Mouse (Mus musculus) gastrocnemius, postnatal 4 days (tissue): ENCODE results near the gene Plcxd1. TPM values are rescaled to one million over a fixed set of nuclear protein-coding genes. Genes with fewer than 3 reads are reported as not detected.
"Not testable (repeated sequence)": the region's sequence is repeated elsewhere in the genome, so short reads cannot be mapped to it uniquely, and the experiment has no call there.

Source experiments
- DNase-seq, 2 experiments: peaks; one replicate each; pipeline ENCODE4 v3.0.0; 2021 to 2022; ENCODE audit warnings: low spot score in 2 of 2, mixed read lengths in 2 of 2
- total RNA-seq, 2 experiments: library from RNA; stranded (reverse); gene quantifications; 2 replicates each; pipeline ENCODE4 v1.2.3; 2021

Gene Plcxd1
- total RNA-seq, 2 experiments from 2014 or later: not detected

DNA sequence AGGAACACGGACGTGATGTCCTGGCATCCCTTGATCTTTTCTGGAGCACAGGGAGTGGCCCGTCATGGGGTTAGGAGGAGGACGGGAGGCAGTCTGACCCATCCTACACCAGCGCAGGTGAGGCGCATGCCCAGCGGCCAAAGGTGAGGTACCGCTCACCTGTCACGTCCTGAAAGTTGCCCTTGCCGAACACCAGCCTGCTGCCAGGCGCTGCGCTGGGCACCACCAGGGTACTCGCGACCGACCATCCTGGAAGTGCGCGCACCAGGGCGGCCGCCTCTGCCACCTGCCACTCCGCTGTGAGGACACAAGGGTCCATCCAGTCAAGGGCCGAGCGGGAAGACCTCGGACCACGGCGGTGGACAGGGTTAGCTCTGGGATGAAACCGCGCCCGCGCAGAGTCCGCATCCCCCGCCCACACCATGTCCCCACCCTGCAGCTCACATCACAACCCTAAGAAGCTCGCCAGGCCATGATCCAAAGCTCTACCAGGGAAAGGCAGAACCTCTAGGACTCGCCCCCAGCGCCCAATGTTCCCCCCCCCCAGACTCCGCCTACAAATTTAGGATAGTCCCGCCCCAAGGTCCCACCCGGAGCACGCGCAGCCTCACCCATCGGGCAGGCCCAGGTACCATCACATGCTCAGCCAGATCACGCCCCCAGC is 7.3 kb downstream of the Plcxd1 start:
- DNase-seq: peak; percentile 27 to 57

DNA sequence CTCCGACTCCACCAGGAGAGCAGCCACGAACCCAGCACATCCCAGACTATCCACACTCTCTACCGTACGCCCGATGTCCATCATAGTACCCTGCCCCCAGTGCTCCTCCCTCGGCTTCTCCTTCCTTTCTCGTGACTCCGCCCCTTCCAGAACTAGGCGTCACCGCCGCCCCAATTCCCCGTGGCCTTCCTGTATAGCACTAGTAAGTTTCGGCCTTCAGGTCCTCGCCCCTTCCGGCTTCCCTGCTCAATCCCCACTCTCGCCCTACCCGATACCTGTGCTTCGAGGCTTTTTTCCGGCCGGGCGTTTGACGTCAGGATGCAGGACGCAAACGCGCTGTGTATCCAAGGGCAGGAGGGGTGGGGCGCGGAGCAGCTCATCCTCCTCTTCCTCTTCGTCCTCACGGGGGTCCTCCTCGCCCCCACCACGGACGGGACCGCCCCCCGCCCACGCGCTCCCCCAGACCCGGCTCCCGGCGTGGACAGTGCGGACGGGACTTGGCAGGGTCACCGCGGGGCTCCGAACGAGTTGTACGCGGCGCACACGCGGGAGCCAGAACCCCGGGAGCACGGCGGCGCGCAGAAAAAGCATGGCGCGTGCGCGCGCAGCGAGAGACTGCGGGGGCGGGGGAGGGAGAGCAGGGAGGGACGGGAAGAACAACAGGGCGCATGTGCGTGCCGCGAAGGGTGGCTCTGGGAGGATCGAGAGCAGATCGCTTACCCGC is 8.0 kb downstream of the Plcxd1 start, which contains the start of gene Gtpbp6:
Gene Gtpbp6 (minus strand): TSS at position 617 of the 724 bp plus-strand sequence.
- peak; percentile 91 to 97 for DNase-seq

DNA sequence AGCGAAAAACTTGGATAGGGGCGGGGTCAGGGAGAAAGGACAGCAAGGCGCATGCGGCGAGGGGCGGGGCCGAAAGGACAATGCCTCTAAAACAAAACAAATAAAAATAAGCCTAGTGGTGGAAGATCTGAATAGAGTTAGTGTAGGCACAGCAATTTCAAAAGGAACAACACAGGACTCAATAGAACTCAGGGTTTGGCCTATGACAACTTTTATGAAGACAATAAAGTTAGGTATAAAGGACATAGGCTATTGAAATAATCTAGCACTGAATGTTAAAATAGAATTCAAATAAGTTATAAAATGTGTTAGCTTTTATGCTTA is 8.5 kb downstream of the Plcxd1 start:
- DNase-seq: no peak

DNA sequence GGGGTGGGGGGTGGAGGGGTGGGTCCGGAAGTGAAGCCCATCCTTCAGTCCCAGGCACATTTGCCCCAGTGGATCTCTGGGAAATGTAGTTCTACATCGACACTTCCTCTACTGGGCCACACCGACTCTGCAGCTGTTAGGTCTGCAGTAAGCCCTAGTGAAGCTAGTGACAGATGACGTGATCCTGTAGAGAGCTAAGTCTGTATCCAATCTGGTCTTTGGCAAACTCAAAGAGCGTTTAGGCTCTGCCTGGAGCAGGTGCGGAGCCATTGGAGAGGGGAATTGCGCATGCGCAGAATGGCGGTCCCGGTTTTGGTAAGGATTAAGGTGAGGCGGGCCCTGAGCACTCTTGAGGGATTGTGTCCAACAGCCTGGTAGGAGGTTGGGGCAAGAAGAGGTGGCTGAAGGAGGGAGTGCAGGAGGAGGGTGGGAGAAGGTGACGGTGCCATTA is 10.2 kb downstream of the Plcxd1 start, which contains the start of gene Zfp605:
Gene Zfp605 (plus strand): TSS at position 102 of the 451 bp plus-strand sequence.
- DNase-seq: peak; percentile 76 to 88

DNA sequence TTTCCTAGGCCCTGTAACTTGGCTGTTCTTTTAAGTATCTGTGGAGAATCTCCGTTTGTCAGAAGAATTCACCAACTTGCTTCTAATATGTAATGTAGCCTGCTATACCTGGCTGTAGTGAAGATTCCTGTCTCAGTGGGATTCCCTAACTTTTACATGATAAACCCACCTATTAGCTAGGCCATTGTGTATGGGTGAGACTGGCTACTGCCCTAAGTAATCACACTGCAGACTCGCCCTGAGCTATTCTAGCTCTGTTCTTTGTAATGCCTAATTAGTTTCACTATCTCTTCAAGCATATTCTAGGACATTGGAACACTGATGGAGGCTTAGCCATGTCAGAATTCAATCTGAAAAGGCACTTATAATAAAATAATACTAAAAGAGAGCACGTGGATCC is 22.6 kb downstream of the Plcxd1 start:
- DNase-seq: not testable (repeated sequence)

DNA sequence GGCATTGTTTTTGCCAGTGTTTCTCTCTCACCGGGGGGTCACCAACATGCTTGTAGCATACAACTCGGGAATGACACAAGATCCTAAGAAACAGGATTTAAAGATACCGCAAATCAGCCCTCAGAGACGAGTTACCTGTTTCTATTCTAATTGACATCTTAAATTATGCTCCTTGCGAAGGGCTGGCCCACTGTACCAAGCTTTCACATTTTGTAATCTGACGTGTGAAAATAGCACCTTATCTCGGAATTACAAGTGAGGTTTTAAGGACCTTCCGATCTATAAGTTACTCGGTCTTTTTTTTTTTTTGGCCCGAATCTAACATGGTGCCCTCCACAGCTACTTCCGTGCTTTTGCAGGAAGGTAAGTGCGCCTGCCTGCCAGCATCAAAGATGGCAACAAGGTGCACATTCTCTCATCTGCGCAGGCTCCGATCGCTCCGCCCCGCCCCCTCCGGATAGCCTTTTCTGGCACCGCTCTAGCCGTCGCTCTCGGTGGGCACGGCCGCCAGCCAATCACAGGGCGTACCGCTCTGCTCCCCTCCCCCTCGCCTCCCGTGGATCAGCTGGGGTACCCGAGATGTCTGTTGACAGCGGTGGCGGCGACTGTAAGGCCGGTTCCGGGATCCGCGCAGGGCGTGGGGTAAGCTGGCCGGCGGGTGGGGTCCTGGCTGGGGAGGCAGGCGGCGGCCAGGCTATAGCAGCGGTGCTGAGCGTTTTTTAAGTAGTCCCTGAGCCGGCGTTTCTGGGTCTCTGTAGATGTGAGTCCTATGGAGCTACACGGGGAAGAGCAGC is 35.7 kb downstream of the Plcxd1 start, which contains the start of gene Chfr:
Gene Chfr (plus strand): TSS at position 550 of the 794 bp plus-strand sequence.
- peak; percentile 95 to 98 for DNase-seq

DNA sequence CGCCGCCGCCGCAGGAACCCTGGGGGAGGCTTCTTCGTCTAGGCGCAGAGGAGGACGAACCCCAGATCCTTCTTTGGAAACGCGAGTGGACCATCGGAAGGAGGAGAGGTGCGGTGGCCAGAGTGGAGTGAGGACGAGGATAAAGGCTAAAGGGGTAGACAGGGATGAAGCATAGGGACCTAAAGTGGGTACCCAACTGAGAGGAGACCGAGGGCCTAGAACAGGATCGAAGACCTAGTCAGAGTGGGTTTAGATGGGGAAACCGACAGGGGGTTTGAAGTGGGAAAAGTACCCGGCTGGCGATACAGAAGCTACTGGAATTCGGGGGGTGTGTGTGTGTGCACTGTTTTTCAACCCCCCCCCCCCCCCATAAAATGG is 36.3 kb downstream of the Plcxd1 start:
- DNase-seq: no peak

DNA sequence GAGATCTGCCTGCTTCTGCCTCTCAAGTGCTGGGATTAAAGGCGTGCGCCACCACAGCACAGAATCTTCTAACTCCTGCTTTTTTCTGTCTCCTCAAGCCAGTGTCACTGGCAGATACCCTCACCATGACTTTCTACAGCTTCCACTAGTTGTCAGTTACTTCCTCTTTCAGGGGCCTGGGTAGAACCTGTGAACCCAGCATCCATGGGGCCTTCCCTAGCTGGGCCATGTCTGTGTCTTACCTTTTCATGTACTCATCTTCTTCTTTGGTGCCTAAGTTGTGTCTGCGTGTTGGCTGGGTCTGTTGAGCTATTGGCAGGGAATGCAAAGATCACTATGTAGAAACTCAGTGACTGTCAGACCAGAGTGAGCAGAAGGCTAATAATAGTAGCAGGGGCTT is 38.0 kb downstream of the Plcxd1 start:
- no peak for DNase-seq

DNA sequence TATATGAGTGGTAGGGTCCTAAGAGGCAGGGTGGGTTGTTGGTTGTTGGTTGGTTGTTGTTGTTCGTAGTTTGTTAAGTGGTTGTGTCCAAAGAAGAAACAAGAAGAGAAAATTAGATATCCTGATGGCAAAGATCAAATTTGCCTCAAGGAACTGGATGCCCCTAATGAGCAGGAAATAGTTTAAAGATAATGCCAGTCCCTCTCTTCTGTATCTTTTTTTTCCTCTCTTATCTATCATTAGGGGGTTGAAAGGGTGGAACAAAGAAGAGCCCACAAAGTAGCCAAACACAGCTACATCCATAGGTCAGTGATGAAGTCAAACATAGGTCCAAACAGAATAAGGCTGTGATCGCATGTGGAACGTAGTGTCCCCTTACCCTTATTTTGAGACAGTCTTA is 39.6 kb downstream of the Plcxd1 start:
- DNase-seq: no peak

DNA sequence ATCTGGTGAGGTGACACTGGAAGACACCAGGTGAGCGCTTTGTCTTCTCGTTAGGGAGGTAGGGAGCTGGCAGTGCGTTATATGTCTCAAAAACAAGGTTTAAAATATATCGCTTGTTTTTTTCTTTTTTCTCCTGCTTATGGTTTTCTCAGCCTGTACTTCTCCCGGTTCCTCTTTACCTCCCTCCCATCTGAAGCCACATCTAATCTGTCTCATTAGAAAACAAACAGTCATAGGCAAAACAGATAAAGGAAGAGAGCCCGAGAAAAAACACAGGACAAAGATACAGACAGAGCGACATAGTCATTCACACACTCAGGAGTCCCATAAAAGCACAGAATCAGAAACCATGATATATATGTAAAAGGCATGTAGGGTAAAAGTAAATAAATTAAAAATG is 40.7 kb downstream of the Plcxd1 start:
- no peak for DNase-seq

DNA sequence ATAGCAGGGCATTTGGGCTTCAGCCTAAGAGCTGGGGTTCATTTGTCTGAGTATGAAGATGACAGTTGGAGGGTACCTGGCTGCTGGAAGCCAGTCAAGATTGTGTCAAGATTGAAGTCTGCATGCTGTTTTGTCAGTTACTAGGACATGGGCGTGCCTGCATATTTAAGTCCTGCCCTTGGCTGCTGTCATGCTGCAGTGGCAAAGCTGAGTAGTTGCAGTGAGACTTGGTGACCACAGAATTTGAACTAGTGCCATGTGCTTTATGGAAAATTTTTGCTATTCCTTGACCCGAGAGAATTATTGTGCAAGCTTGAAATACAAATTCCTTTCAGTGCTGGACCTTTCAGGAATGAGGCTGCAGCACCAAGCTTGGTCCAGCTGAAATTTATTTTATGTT is 42.5 kb downstream of the Plcxd1 start:
- peak in 1 of 2 experiments; percentile 14 for DNase-seq

DNA sequence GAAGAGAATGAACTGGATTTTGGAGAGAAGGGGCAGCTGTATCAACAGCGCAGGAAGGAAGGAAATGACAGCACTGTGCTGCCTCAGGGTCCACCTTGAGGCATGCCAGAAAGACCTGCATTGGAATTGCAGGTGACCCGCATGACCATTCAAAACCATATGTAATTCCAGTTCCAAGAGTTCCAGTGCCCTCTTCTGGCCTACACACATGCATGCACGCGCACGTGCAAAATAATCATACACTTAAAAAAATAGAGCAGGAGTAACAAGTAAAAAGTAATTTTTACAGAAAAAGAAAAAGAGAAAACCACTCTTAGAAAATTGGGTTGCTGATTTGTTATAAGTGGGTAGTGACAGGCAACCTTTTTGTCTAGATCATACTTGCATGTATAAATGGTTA is 43.2 kb downstream of the Plcxd1 start:
- DNase-seq: no peak

Other genes starting within 250 kb of the Plcxd1 start
- gene Gm15446, start 176.6 kb upstream of the Plcxd1 start, total RNA-seq: 1 to 10 TPM; 6.1 to 6.3 TPM
- gene Zfp932, start 103.4 kb upstream of the Plcxd1 start, total RNA-seq: 10 to 100 TPM; 10.8 to 14.7 TPM
- 1 to 10 TPM; 2.8 to 3.9 TPM for gene Gm17655, start 27.5 kb upstream of the Plcxd1 start, total RNA-seq
- gene Gm35315, start 5.5 kb upstream of the Plcxd1 start, total RNA-seq: under 1 TPM; 0.23 to 0.29 TPM
- 10 to 100 TPM; 24.5 to 29.1 TPM for gene Gtpbp6, start 8.2 kb downstream of the Plcxd1 start, total RNA-seq
- 1 to 10 TPM; 2.9 to 4.1 TPM for gene Zfp605, start 10.1 kb downstream of the Plcxd1 start, total RNA-seq
- gene Chfr, start 35.9 kb downstream of the Plcxd1 start, total RNA-seq: 10 to 100 TPM; 24.8 to 27.6 TPM
- 10 to 100 TPM; 43.8 to 46.8 TPM for gene Golga3, start 76.7 kb downstream of the Plcxd1 start, total RNA-seq
- gene Ankle2, start 131.0 kb downstream of the Plcxd1 start, total RNA-seq: 10 to 100 TPM; 35.1 to 40.3 TPM
- gene Pgam5, start 169.9 kb downstream of the Plcxd1 start, total RNA-seq: 10 to 100 TPM; 25.1 to 29.8 TPM
- gene Pxmp2, start 186.2 kb downstream of the Plcxd1 start, total RNA-seq: 10 to 100 TPM; 22.4 to 23.5 TPM
- 10 to 100 TPM; 14.3 to 15.0 TPM for gene Pole, start 186.3 kb downstream of the Plcxd1 start, total RNA-seq
- not detected for gene P2rx2, start 243.2 kb downstream of the Plcxd1 start, total RNA-seq
- not detected for gene Lrcol1, start 244.8 kb downstream of the Plcxd1 start, total RNA-seq